Mouse (Mus musculus): ENCODE data around the gene Rdx. TPM values are rescaled to one million over a fixed set of nuclear protein-coding genes. Genes with fewer than 3 reads are reported as not detected.

The Rdx gene
- polyA plus RNA-seq (2014; fragmentation: Illumina TruSeq; extraction: RNeasy Lipid Tissue Mini Kit (QIAGEN cat#74804)) = 661 TPM

GRCm38 (mm10) chr9:52047129-52047820 lies at the start of gene Rdx:
Gene Rdx, plus strand, starts transcription at chr9:52047173.

Other genes with a start within 250 kb of the Rdx start
- 264 TPM for gene Fdx1, start 83.6 kb upstream of the Rdx start, polyA plus RNA-seq (2014; fragmentation: Illumina TruSeq; extraction: RNeasy Lipid Tissue Mini Kit (QIAGEN cat#74804))
- 25.2 TPM for gene Zc3h12c, start 121.4 kb downstream of the Rdx start, polyA plus RNA-seq (2014; fragmentation: Illumina TruSeq; extraction: RNeasy Lipid Tissue Mini Kit (QIAGEN cat#74804))